Mouse (Mus musculus) forebrain, embryonic 16.5 days (tissue): ENCODE measurements around the gene Smyd3. TPM values are rescaled to one million over a fixed set of nuclear protein-coding genes. Genes with fewer than 3 reads are reported as not detected.

Source experiments
- ATAC-seq: fragments of 200-750 bp; cut with Nextera tagmentation; 2 replicates; pipeline ENCODE4 v1.8.0; 2017; ENCODE audit warnings: mild to moderate bottlenecking, moderate library complexity
- H3K27ac ChIP-seq: fragments of 300-500 bp; sonication (generic); 2 replicates; pipeline ENCODE4 v1.5.1; 2014; ENCODE audit warnings: low read length, control low read depth
- H3K27me3 ChIP-seq: fragments of 300-500 bp; sonication (generic); replicated peaks from 2 replicates; pipeline ENCODE4 v1.6.1; 2014; ENCODE audit warnings: low read length; ENCODE audit not compliant: control insufficient read depth, insufficient read depth
- H3K36me3 ChIP-seq: fragments of 300-500 bp; sonication (generic); 2 replicates; pipeline ENCODE4 v1.6.1; 2014; ENCODE audit not compliant: control insufficient read depth, insufficient read depth
- H3K4me1 ChIP-seq: fragments of 300-500 bp; sonication (generic); replicated peaks from 2 replicates; pipeline ENCODE4 v1.6.1; 2014; ENCODE audit warnings: low read length; ENCODE audit not compliant: control insufficient read depth, insufficient read depth
- H3K4me2 ChIP-seq: fragments of 300-500 bp; sonication (generic); 2 replicates; pipeline ENCODE4 v1.6.1; 2014; ENCODE audit warnings: mild to moderate bottlenecking, low read length, control low read depth
- H3K4me3 ChIP-seq: fragments of 300-500 bp; sonication (generic); replicated peaks from 2 replicates; pipeline ENCODE4 v1.5.1; 2014; ENCODE audit warnings: mild to moderate bottlenecking, low read length, control low read depth
- H3K9ac ChIP-seq: fragments of 300-500 bp; sonication (generic); replicated peaks from 2 replicates; pipeline ENCODE4 v1.6.1; 2014; ENCODE audit warnings: low read depth, low read length, control low read depth
- H3K9me3 ChIP-seq: fragments of 300-500 bp; sonication (generic); 2 replicates; pipeline ENCODE4 v1.6.1; 2016; ENCODE audit warnings: low read length; ENCODE audit not compliant: control insufficient read depth
- WGBS: fragments of 180-500 bp; shearing (Covaris S2); extraction: QIAGEN DNeasy Blood & Tissue Kit; methylation state at CpG from one replicate; pipeline ENCODE4 v1.1.7; 2014; 5-methylcytosine and 5-hydroxymethylcytosine counted together
- polyA plus RNA-seq: library from polyadenylated mRNA; unstranded; fragments of >200 nt; fragmentation: Nextera tagmentation; extraction: Ambion mirVana; gene quantifications from 2 replicates; pipeline ENCODE4 v1.2.1, GENCODE M21; 2015

Smyd3 gene
- polyA plus RNA-seq, 1 experiment from 2014 or later = 29.4 TPM

GRCm38 (mm10) chr1:179217036-179217435 is 300.8 kb downstream of the Smyd3 start:
- Histone ChIP-seq H3K4me3 (no peak overlapping the region), H3K4me1 (peaks cover 3% of the 10 kb centered on the region; the same call in 1 of the 2 replicates), H3K9me3 (no peaks in the 10 kb centered on the region), H3K4me2 (no peak overlapping the region), H3K9ac (no peak overlapping the region), H3K27ac (no peak overlapping the region), H3K27me3 (no peaks in the 10 kb centered on the region), H3K36me3 (no peaks in the 10 kb centered on the region)
- WGBS = 11% methylated on average over 4 of the region's 4 CpGs
- ATAC-seq = no peak

GRCm38 (mm10) chr1:179213381-179213780 is 304.5 kb downstream of the Smyd3 start:
- Histone ChIP-seq H3K4me2 (no peak overlapping the region), H3K27ac (no peak overlapping the region), H3K9ac (no peak overlapping the region), H3K36me3 (no peaks in the 10 kb centered on the region), H3K4me1 (peaks cover 4% of the 10 kb centered on the region; the same call in 1 of the 2 replicates), H3K4me3 (no peak overlapping the region), H3K27me3 (no peaks in the 10 kb centered on the region), H3K9me3 (no peaks in the 10 kb centered on the region)
- 85% methylated on average over 9 of the region's 9 CpGs for WGBS
- no peak for ATAC-seq

GRCm38 (mm10) chr1:179212295-179212694 is 305.5 kb downstream of the Smyd3 start:
- H3K4me3 ChIP-seq = no peak overlapping the region
- ATAC-seq = no peak
- no peak overlapping the region for H3K27ac ChIP-seq
- H3K36me3 ChIP-seq = no peaks in the 10 kb centered on the region
- no peaks in the 10 kb centered on the region for H3K27me3 ChIP-seq
- H3K4me2 ChIP-seq = no peak overlapping the region
- no peak overlapping the region for H3K9ac ChIP-seq
- WGBS = 53% methylated on average over 7 of the region's 7 CpGs
- peaks cover 7% of the 10 kb centered on the region; the same call in 1 of the 2 replicates for H3K4me1 ChIP-seq
- H3K9me3 ChIP-seq = no peaks in the 10 kb centered on the region

- 86% methylated on average over 4 of the region's 4 CpGs for WGBS
- Histone ChIP-seq H3K36me3 (no peaks in the 10 kb centered on the region), H3K4me2 (no peak overlapping the region), H3K4me3 (no peak overlapping the region), H3K9ac (no peak overlapping the region), H3K4me1 (0 out of 2 replicates have a peak, but pooled peaks cover 4% of the 10 kb centered on the region), H3K9me3 (no peaks in the 10 kb centered on the region), H3K27ac (no peak overlapping the region), H3K27me3 (no peaks in the 10 kb centered on the region)
- ATAC-seq = no peak
These were observed 306.5 kb downstream of the Smyd3 start for GRCm38 (mm10) chr1:179211313-179211712.

- Histone ChIP-seq H3K4me2 (no peak overlapping the region), H3K27me3 (0 out of 2 replicates have a peak, but pooled peaks cover 3% of the 10 kb centered on the region), H3K36me3 (no peaks in the 10 kb centered on the region), H3K9ac (no peak overlapping the region), H3K4me3 (no peak overlapping the region), H3K27ac (no peak overlapping the region), H3K4me1 (0 out of 2 replicates have a peak, but pooled peaks cover 4% of the 10 kb centered on the region), H3K9me3 (no peaks in the 10 kb centered on the region)
- ATAC-seq = no peak
- 56% methylated on average over 12 of the region's 12 CpGs for WGBS
These were observed 309.8 kb downstream of the Smyd3 start for GRCm38 (mm10) chr1:179207846-179208595.

- Histone ChIP-seq H3K4me2 (no peak overlapping the region), H3K36me3 (no peaks in the 10 kb centered on the region), H3K27me3 (0 out of 2 replicates have a peak, but pooled peaks cover 3% of the 10 kb centered on the region), H3K4me1 (peaks cover 7% of the 10 kb centered on the region; the same call in 1 of the 2 replicates), H3K9ac (no peak overlapping the region), H3K27ac (no peak overlapping the region), H3K4me3 (no peak overlapping the region), H3K9me3 (no peaks in the 10 kb centered on the region)
- 84% methylated on average over 9 of the region's 9 CpGs for WGBS
- no peak for ATAC-seq
These were observed 310.6 kb downstream of the Smyd3 start for GRCm38 (mm10) chr1:179207180-179207741.

- ATAC-seq = no peak
- peaks cover 3% of the 10 kb centered on the region; the same call in 1 of the 2 replicates for H3K4me1 ChIP-seq
- H3K4me2 ChIP-seq = no peak overlapping the region
These were observed 319.2 kb downstream of the Smyd3 start for GRCm38 (mm10) chr1:179198517-179199200.

GRCm38 (mm10) chr1:179197821-179198516 is 319.9 kb downstream of the Smyd3 start:
- peaks cover 3% of the 10 kb centered on the region; the same call in 1 of the 2 replicates for H3K4me1 ChIP-seq
- H3K27ac ChIP-seq = no peak overlapping the region
- no peaks in the 10 kb centered on the region for H3K36me3 ChIP-seq
- no peak overlapping the region for H3K4me3 ChIP-seq
- no peaks in the 10 kb centered on the region for H3K27me3 ChIP-seq
- no peak for ATAC-seq
- WGBS = 29% methylated on average over 11 of the region's 11 CpGs
- no peak overlapping the region for H3K9ac ChIP-seq
- no peak overlapping the region for H3K4me2 ChIP-seq
- H3K9me3 ChIP-seq = no peaks in the 10 kb centered on the region

More at GRCm38 (mm10) chr1:179198517-179199200, 319.2 kb downstream of the Smyd3 start:
- no peak overlapping the region for H3K9ac ChIP-seq
- no peaks in the 10 kb centered on the region for H3K36me3 ChIP-seq
- H3K4me3 ChIP-seq = no peak overlapping the region
- WGBS = 72% methylated on average over 9 of the region's 9 CpGs
- no peaks in the 10 kb centered on the region for H3K9me3 ChIP-seq
- no peak overlapping the region for H3K27ac ChIP-seq
- H3K27me3 ChIP-seq = no peaks in the 10 kb centered on the region

GRCm38 (mm10) chr1:179197156-179197555 is 320.7 kb downstream of the Smyd3 start:
- Histone ChIP-seq H3K4me3 (no peak overlapping the region), H3K36me3 (no peaks in the 10 kb centered on the region), H3K9ac (no peak overlapping the region), H3K27me3 (no peaks in the 10 kb centered on the region), H3K4me2 (no peak overlapping the region), H3K4me1 (no peaks in the 10 kb centered on the region), H3K9me3 (no peaks in the 10 kb centered on the region), H3K27ac (no peak overlapping the region)
- 54% methylated on average over 4 of the region's 4 CpGs for WGBS
- no peak for ATAC-seq
